Mouse (Mus musculus) MEL (cell line): ENCODE measurements around the gene Il4i1. TPM values are rescaled to one million over a fixed set of nuclear protein-coding genes. Genes with fewer than 3 reads are reported as not detected.

Source experiments
- DNase-seq: peaks from one replicate; pipeline ENCODE4 v3.0.0; 2011; ENCODE audit warnings: low read depth, low spot score
- H3K27ac ChIP-seq: 2 replicates; pipeline ENCODE4 v1.5.1; 2012; ENCODE audit warnings: low read depth, mild to moderate bottlenecking, control low read depth, low read length, moderate library complexity; ENCODE audit not compliant: control insufficient read depth
- H3K27me3 ChIP-seq, 2 experiments: fragments of 150-350 bp in 1 of 2; sonication (generic) in 1 of 2; 2 replicates each; pipeline ENCODE4 v1.6.1; 2012; ENCODE audit warnings: low read length in 2 of 2, mild to moderate bottlenecking in 2 of 2, improper control_type of control experiment in 1 of 2, moderate library complexity in 1 of 2; ENCODE audit not compliant: insufficient read depth in 2 of 2, control insufficient read depth in 1 of 2
- H3K36me3 ChIP-seq, 2 experiments: 2 replicates each; pipeline ENCODE4 v1.6.1; 2012 to 2014; ENCODE audit warnings: low read length in 2 of 2, improper control_type of control experiment in 1 of 2, inconsistent platforms in 1 of 2, mild to moderate bottlenecking in 1 of 2; ENCODE audit not compliant: insufficient read depth in 2 of 2, control insufficient read depth in 1 of 2
- H3K4me1 ChIP-seq, 2 experiments: fragments of 150-350 bp in 1 of 2; sonication (generic) in 1 of 2; 2 replicates each; pipeline ENCODE4 v1.6.1; 2012; ENCODE audit warnings: low read length in 2 of 2, improper control_type of control experiment in 1 of 2, mild to moderate bottlenecking in 1 of 2; ENCODE audit not compliant: insufficient read depth in 2 of 2, control insufficient read depth in 1 of 2
- H3K4me3 ChIP-seq, 2 experiments: fragments of 150-350 bp in 1 of 2; sonication (generic) in 1 of 2; 2 replicates each; pipeline ENCODE4 v1.5.1; 2012; ENCODE audit warnings: low read depth in 2 of 2, low read length in 2 of 2, mild to moderate bottlenecking in 2 of 2, moderate library complexity in 2 of 2, control low read depth in 1 of 2, improper control_type of control experiment in 1 of 2; ENCODE audit not compliant: control insufficient read depth in 1 of 2, insufficient read depth in 1 of 2
- H3K79me2 ChIP-seq: 2 replicates; pipeline ENCODE4 v1.6.1; 2012; ENCODE audit warnings: mild to moderate bottlenecking, low read length, moderate library complexity; ENCODE audit not compliant: control insufficient read depth, poor library complexity, insufficient read depth
- H3K9ac ChIP-seq: 2 replicates; pipeline ENCODE4 v1.6.1; 2012; ENCODE audit warnings: low read depth, mild to moderate bottlenecking, control low read depth, low read length, moderate library complexity; ENCODE audit not compliant: control insufficient read depth, poor library complexity, severe bottlenecking
- H3K9me3 ChIP-seq: fragments of 150-350 bp; sonication (generic); replicated peaks from 2 replicates; pipeline ENCODE4 v1.6.1; 2012; ENCODE audit warnings: mild to moderate bottlenecking, low read length, improper control_type of control experiment, moderate library complexity; ENCODE audit not compliant: insufficient read depth
- CHD1 ChIP-seq: IDR thresholded peaks from 2 replicates; pipeline ENCODE4 v1.6.1; 2012; ENCODE audit warnings: low read depth, mild to moderate bottlenecking, inconsistent platforms, low read length, improper control_type of control experiment
- E2F4 ChIP-seq: IDR thresholded peaks from 2 replicates; pipeline ENCODE4 v1.6.1; 2011; ENCODE audit warnings: low read depth, low read length, improper control_type of control experiment, borderline replicate concordance
- ELF1 ChIP-seq: IDR thresholded peaks from 2 replicates; pipeline ENCODE4 v1.6.1; 2014; ENCODE audit warnings: low read depth, mild to moderate bottlenecking, inconsistent platforms, low read length, improper control_type of control experiment, moderate library complexity
- EP300 ChIP-seq, 2 experiments: IDR thresholded peaks; 2 replicates each; pipeline ENCODE4 v1.6.1; 2011; ENCODE audit warnings: improper control_type of control experiment in 2 of 2, low read length in 2 of 2, low read depth in 1 of 2, mild to moderate bottlenecking in 1 of 2
- GABPA ChIP-seq: IDR thresholded peaks from 2 replicates; pipeline ENCODE4 v1.6.1; 2012; ENCODE audit warnings: low read depth, mild to moderate bottlenecking, inconsistent platforms, low read length, improper control_type of control experiment, moderate library complexity
- HCFC1 ChIP-seq: IDR thresholded peaks from 2 replicates; pipeline ENCODE4 v1.6.1; 2012; ENCODE audit warnings: low read depth, mild to moderate bottlenecking, inconsistent platforms, low read length, improper control_type of control experiment, moderate library complexity
- JUND ChIP-seq: IDR thresholded peaks from 2 replicates; pipeline ENCODE4 v1.6.1; 2011; ENCODE audit warnings: low read depth, mild to moderate bottlenecking, improper control_type of control experiment, low read length
- MAZ ChIP-seq: IDR thresholded peaks from 2 replicates; pipeline ENCODE4 v1.6.1; 2012; ENCODE audit warnings: low read depth, mild to moderate bottlenecking, inconsistent platforms, low read length, improper control_type of control experiment
- MYB ChIP-seq: IDR thresholded peaks from 2 replicates; pipeline ENCODE4 v1.6.1; 2011; ENCODE audit warnings: mild to moderate bottlenecking, low read depth, low read length, improper control_type of control experiment
- MYC ChIP-seq: IDR thresholded peaks from 2 replicates; pipeline ENCODE4 v1.6.1; 2011; ENCODE audit warnings: low read depth, mild to moderate bottlenecking, low read length, improper control_type of control experiment, moderate library complexity
- NELFE ChIP-seq: IDR thresholded peaks from 2 replicates; pipeline ENCODE4 v1.6.1; 2011; ENCODE audit warnings: low read depth, low read length, improper control_type of control experiment
- POLR2A ChIP-seq, 2 experiments: IDR thresholded peaks; 2 replicates each; pipeline ENCODE4 v1.6.1; 2011 to 2012; ENCODE audit warnings: low read length in 2 of 2, mild to moderate bottlenecking in 2 of 2, control low read depth in 1 of 2, improper control_type of control experiment in 1 of 2, low read depth in 1 of 2, moderate library complexity in 1 of 2; ENCODE audit not compliant: control insufficient read depth in 1 of 2, insufficient read depth in 1 of 2, poor library complexity in 1 of 2
- POLR2AphosphoS5 ChIP-seq: IDR thresholded peaks from 2 replicates; pipeline ENCODE4 v1.6.1; 2012; ENCODE audit warnings: low read depth, borderline replicate concordance, mild to moderate bottlenecking, inconsistent platforms, low read length, moderate library complexity, mixed read lengths
- RCOR1 ChIP-seq: IDR thresholded peaks from 2 replicates; pipeline ENCODE4 v1.6.1; 2012; ENCODE audit warnings: low read depth, mild to moderate bottlenecking, inconsistent platforms, low read length, improper control_type of control experiment
- SMC3 ChIP-seq: IDR thresholded peaks from 2 replicates; pipeline ENCODE4 v1.6.1; 2011; ENCODE audit warnings: low read depth, low read length, improper control_type of control experiment
- UBTF ChIP-seq: IDR thresholded peaks from 2 replicates; pipeline ENCODE4 v1.6.1; 2012; ENCODE audit warnings: low read depth, mild to moderate bottlenecking, inconsistent platforms, low read length, improper control_type of control experiment, moderate library complexity, borderline replicate concordance; ENCODE audit not compliant: insufficient read depth
- USF1 ChIP-seq: IDR thresholded peaks from 2 replicates; pipeline ENCODE4 v1.6.1; 2014; ENCODE audit warnings: low read depth, mild to moderate bottlenecking, inconsistent platforms, low read length, improper control_type of control experiment, moderate library complexity
- ZC3H11A ChIP-seq: IDR thresholded peaks from 2 replicates; pipeline ENCODE4 v1.6.1; 2012; ENCODE audit warnings: low read depth, mild to moderate bottlenecking, inconsistent platforms, low read length, improper control_type of control experiment
- ZMIZ1 ChIP-seq: IDR thresholded peaks from 2 replicates; pipeline ENCODE4 v1.6.1; 2012; ENCODE audit warnings: low read depth, mild to moderate bottlenecking, inconsistent platforms, low read length, improper control_type of control experiment, moderate library complexity
- ZNF384 ChIP-seq: IDR thresholded peaks from 2 replicates; pipeline ENCODE4 v1.6.1; 2012; ENCODE audit warnings: low read depth, mild to moderate bottlenecking, inconsistent platforms, low read length, improper control_type of control experiment
- polyA plus RNA-seq, 2 experiments: library from polyadenylated mRNA; stranded (reverse) in 1 of 2; unstranded in 1 of 2; fragments of >175 nt in 1 of 2; fragments of >200 nt in 1 of 2; gene quantifications; 2 replicates each; pipeline versions ENCODE4 v1.2.1 to v1.2.4; 2012; ENCODE audit warnings: low replicate concordance in 2 of 2, low read depth in 1 of 2; ENCODE audit not compliant: insufficient read length in 2 of 2, insufficient read depth in 1 of 2, missing spikeins in 1 of 2
- total RNA-seq: library from RNA; depleted of rRNA; stranded (reverse); fragments of 300-350 nt; gene quantifications from 2 replicates; pipeline ENCODE4 v1.2.3, GENCODE M21; 2012

Gene Il4i1
- total and polyA plus RNA-seq, 3 experiments: 0.54 to 0.73 TPM; not detected in 1

DNA sequence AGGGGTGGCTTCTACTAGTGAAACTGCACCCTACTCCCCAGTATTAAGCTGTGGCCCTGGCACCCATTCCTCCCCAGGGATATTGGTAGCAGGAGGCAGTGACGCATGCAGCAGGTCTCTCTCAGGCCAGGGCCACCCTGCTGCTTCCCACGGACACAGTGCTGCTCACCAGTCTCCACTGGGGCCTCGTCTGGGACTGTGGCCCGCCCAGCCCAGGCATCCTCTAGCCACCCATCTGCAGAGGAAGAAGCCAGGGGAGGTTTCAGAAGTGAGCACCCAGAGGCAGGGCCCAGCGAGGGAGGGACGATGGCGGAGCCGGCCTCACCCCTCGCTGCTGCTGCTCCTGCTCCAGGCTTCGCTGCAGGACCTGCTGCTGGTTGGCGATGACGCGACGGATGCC lies 47.0 kb downstream of the Il4i1 start:
- Histone ChIP-seq H3K4me3 (no peak overlapping the region), H3K27me3 (no peaks in the 10 kb centered on the region), H3K9ac (no peak overlapping the region), H3K4me1 (peaks cover 0 to 2% of the 10 kb centered on the region in 2 experiments; a peak in 2 of 4 replicates), H3K27ac (no peak overlapping the region), H3K36me3 (no peaks in the 10 kb centered on the region; a peak in 2 of 4 replicates), H3K9me3 (no peaks in the 10 kb centered on the region), H3K79me2 (peaks cover 4% of the 10 kb centered on the region; the same call in 1 of the 2 replicates)
- TF ChIP-seq MAZ (no peak), MYB (no peak), ZC3H11A (no peak), USF1 (no peak), CHD1 (no peak), NELFE (no peak), SMC3 (no peak), ZNF384 (no peak), GABPA (no peak), RCOR1 (no peak)
- DNase-seq: no peak

DNA sequence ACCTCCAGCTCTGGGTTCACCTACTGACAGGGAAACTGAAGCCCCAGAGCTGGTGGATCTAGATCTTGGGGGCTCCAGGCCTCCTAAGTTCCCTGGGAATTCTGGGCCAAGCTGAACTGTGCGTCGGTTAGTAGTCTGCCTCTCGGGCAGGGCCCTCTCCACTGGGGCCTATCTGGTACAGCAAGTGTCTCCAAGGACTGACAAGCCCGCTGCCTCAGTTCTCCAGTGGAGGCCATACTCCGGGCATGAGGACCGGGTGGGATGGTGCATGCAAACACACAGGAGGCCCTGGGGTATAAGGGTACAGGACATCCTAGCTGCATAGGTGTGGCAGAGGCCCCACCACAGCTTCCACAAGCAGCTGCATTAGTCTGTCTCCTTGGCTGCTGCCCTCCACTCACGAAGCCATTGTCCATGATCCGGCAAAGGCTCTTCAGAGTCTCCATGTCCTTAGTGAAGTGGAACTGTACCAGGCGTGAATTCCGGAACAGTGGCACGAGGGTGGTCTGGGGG lies 47.9 kb downstream of the Il4i1 start:
- no peak overlapping the region for H3K27ac ChIP-seq

More for the DNA sequence above, 47.9 kb downstream of the Il4i1 start:
- no peak for DNase-seq
- H3K9me3 ChIP-seq: no peaks in the 10 kb centered on the region
- TF ChIP-seq UBTF: no peak
- no peak for TF ChIP-seq SMC3
- TF ChIP-seq E2F4: no peak
- TF ChIP-seq EP300 (IDR thresholded peaks at IDR 0.05; ENCODE audit: low read depth in 1 of 2, low read length in 2 of 2): no peak
- no peak for TF ChIP-seq MYC
- no peak for TF ChIP-seq NELFE
- no peak for TF ChIP-seq HCFC1
- TF ChIP-seq POLR2A (IDR thresholded peaks at IDR 0.05; ENCODE audit: control insufficient read depth in 1 of 2, insufficient read depth in 1 of 2, low read depth in 1 of 2, low read length in 2 of 2, poor library complexity in 1 of 2): no peak
- TF ChIP-seq JUND: no peak
- no peak for TF ChIP-seq POLR2AphosphoS5
- no peak for TF ChIP-seq ELF1
- TF ChIP-seq CHD1: no peak
- TF ChIP-seq ZMIZ1: no peak
- TF ChIP-seq, all 39 proteins: peak for 0
- Histone ChIP-seq H3K9ac (no peak overlapping the region), H3K4me1 (peaks cover 0 to 3% of the 10 kb centered on the region in 2 experiments; a peak in 2 of 4 replicates), H3K27me3 (no peaks in the 10 kb centered on the region), H3K36me3 (no peaks in the 10 kb centered on the region; a peak in 2 of 4 replicates), H3K79me2 (peaks cover 7% of the 10 kb centered on the region), H3K4me3 (no peak overlapping the region)
